Mouse (Mus musculus) myocyte (in vitro differentiated cells): ENCODE data around the gene Tcaim.

ENCODE experiments used
- CEBPB ChIP-seq: IDR thresholded peaks from 2 replicates; pipeline ENCODE4 v1.6.1; 2011; ENCODE audit warnings: mild to moderate bottlenecking, moderate library complexity; ENCODE audit not compliant: poor library complexity, insufficient read depth, severe bottlenecking
- E2F4 ChIP-seq: IDR thresholded peaks from one replicate; pipeline ENCODE4 v1.6.1; 2011; ENCODE audit warnings: mild to moderate bottlenecking, control low read depth, moderate library complexity; ENCODE audit not compliant: insufficient read depth
- MAX ChIP-seq: IDR thresholded peaks from one replicate; pipeline ENCODE4 v1.6.1; 2011; ENCODE audit warnings: low read depth, mild to moderate bottlenecking, control low read depth
- MYOD1 ChIP-seq, 3 experiments: IDR thresholded peaks; one replicate each; pipeline ENCODE4 v1.6.1; 2011; ENCODE audit warnings: control low read depth in 2 of 3, low read depth in 2 of 3, mild to moderate bottlenecking in 2 of 3, moderate library complexity in 1 of 3; ENCODE audit not compliant: insufficient read length in 2 of 3, control insufficient read depth in 1 of 3
- MYOG ChIP-seq, 3 experiments: IDR thresholded peaks; one replicate each; pipeline ENCODE4 v1.6.1; 2011; ENCODE audit warnings: control low read depth in 2 of 3, low read depth in 2 of 3, mild to moderate bottlenecking in 2 of 3; ENCODE audit not compliant: insufficient read length in 2 of 3, control insufficient read depth in 1 of 3, insufficient read depth in 1 of 3
- POLR2A ChIP-seq: IDR thresholded peaks from one replicate; pipeline ENCODE4 v1.6.1; 2011; ENCODE audit warnings: low read depth, mild to moderate bottlenecking, control low read depth, moderate library complexity; ENCODE audit not compliant: insufficient read length
- POLR2AphosphoS2 ChIP-seq: IDR thresholded peaks from one replicate; pipeline ENCODE4 v1.6.1; 2011; ENCODE audit warnings: low read depth, control low read depth; ENCODE audit not compliant: insufficient read length
- SRF ChIP-seq: IDR thresholded peaks from one replicate; pipeline ENCODE4 v1.6.1; 2011; ENCODE audit warnings: low read depth; ENCODE audit not compliant: control insufficient read depth, insufficient read length
- TCF12 ChIP-seq: IDR thresholded peaks from one replicate; pipeline ENCODE4 v1.6.1; 2011; ENCODE audit warnings: mild to moderate bottlenecking, control low read depth; ENCODE audit not compliant: poor library complexity, insufficient read depth, severe bottlenecking
- TCF3 ChIP-seq: IDR thresholded peaks from one replicate; pipeline ENCODE4 v1.6.1; 2011; ENCODE audit warnings: low read depth, control low read depth; ENCODE audit not compliant: insufficient read length
- USF1 ChIP-seq: IDR thresholded peaks from one replicate; pipeline ENCODE4 v1.6.1; 2011; ENCODE audit warnings: low read depth, mild to moderate bottlenecking, control low read depth, moderate library complexity

- no peak for TF ChIP-seq POLR2A
- no peak for TF ChIP-seq TCF12
- TF ChIP-seq MYOG (IDR thresholded peaks at IDR 0.05; ENCODE audit: control insufficient read depth in 1 of 3, insufficient read depth in 1 of 3, insufficient read length in 2 of 3, low read depth in 2 of 3) = no peak
- no peak for TF ChIP-seq CEBPB
- no peak for TF ChIP-seq MYOD1 (IDR thresholded peaks at IDR 0.05; ENCODE audit: control insufficient read depth in 1 of 3, insufficient read length in 2 of 3, low read depth in 2 of 3)
- no peak for TF ChIP-seq TCF3
- TF ChIP-seq MAX = no peak
- TF ChIP-seq POLR2AphosphoS2 = no peak
- no peak for TF ChIP-seq SRF
- TF ChIP-seq E2F4 = no peak
- no peak for TF ChIP-seq USF1
These were observed 55.4 kb downstream of the Tcaim start for GRCm38 (mm10) chr9:122860752-122861151.
